Mouse (Mus musculus) limb, embryonic 14.5 days (tissue): Measurements from ENCODE around the gene Fam185a. TPM values are rescaled to one million over a fixed set of nuclear protein-coding genes. Genes with fewer than 3 reads are reported as not detected.
A peak's percentile ranks its signal among the peaks of the same experiment; 100 is the strongest.

ENCODE experiments used
- ATAC-seq: fragments of 200-750 bp; cut with Nextera tagmentation; 2 replicates; pipeline ENCODE4 v1.8.0; 2017; ENCODE audit warnings: low read depth, moderate number of reproducible peaks, moderate TSS enrichment; ENCODE audit not compliant: low FRiP score
- DNase-seq: peaks from one replicate; pipeline ENCODE4 v3.0.0-alpha.2; 2015; ENCODE audit warnings: low spot score
- H3K27ac ChIP-seq: fragments of 300-500 bp; sonication (generic); replicated peaks from 2 replicates; pipeline ENCODE4 v1.5.1; 2014; ENCODE audit warnings: low read depth, mild to moderate bottlenecking, low read length, moderate library complexity, mixed read lengths
- H3K27me3 ChIP-seq: fragments of 300-500 bp; sonication (generic); 2 replicates; pipeline ENCODE4 v1.6.1; 2014; ENCODE audit warnings: low read length, mixed read lengths; ENCODE audit not compliant: control insufficient read depth, insufficient read depth
- H3K36me3 ChIP-seq: fragments of 300-500 bp; sonication (generic); 2 replicates; pipeline ENCODE4 v1.6.1; 2014; ENCODE audit warnings: mild to moderate bottlenecking, low read length, moderate library complexity, mixed read lengths; ENCODE audit not compliant: control insufficient read depth, insufficient read depth
- H3K4me1 ChIP-seq: fragments of 300-500 bp; sonication (generic); 2 replicates; pipeline ENCODE4 v1.6.1; 2014; ENCODE audit warnings: antibody characterized with exemption, low read length, mixed read lengths; ENCODE audit not compliant: control insufficient read depth, insufficient read depth
- H3K4me2 ChIP-seq: fragments of 300-500 bp; sonication (generic); replicated peaks from 2 replicates; pipeline ENCODE4 v1.6.1; 2014; ENCODE audit warnings: low read depth, mild to moderate bottlenecking, low read length, moderate library complexity; ENCODE audit not compliant: severe bottlenecking
- H3K4me3 ChIP-seq: fragments of 300-500 bp; sonication (generic); replicated peaks from 2 replicates; pipeline ENCODE4 v1.5.1; 2014; ENCODE audit warnings: low read length
- H3K9ac ChIP-seq: fragments of 300-500 bp; sonication (generic); 2 replicates; pipeline ENCODE4 v1.6.1; 2014; ENCODE audit warnings: mild to moderate bottlenecking, low read depth, low read length, moderate library complexity; ENCODE audit not compliant: severe bottlenecking
- H3K9me3 ChIP-seq: fragments of 300-500 bp; sonication (generic); 2 replicates; pipeline ENCODE4 v1.6.1; 2016; ENCODE audit warnings: low read length; ENCODE audit not compliant: control insufficient read depth
- POLR2A ChIP-seq: fragments of 200-500 bp; IDR thresholded peaks from 2 replicates; pipeline ENCODE4 v1.8.0; 2012; ENCODE audit warnings: inconsistent platforms, mild to moderate bottlenecking, moderate library complexity, borderline replicate concordance; ENCODE audit not compliant: insufficient read depth, insufficient read length; ENCODE audit errors: extremely low read depth
- WGBS: fragments of 180-500 bp; shearing (Covaris S2); extraction: QIAGEN DNeasy Blood & Tissue Kit; methylation state at CpG from one replicate; pipeline ENCODE4 v1.1.7; 2014; 5-methylcytosine and 5-hydroxymethylcytosine counted together
- polyA plus RNA-seq, 2 experiments: library from polyadenylated mRNA; depleted of rRNA in 1 of 2; stranded (reverse) in 1 of 2; unstranded in 1 of 2; fragments of >200 nt; fragmentation: Nextera tagmentation in 1 of 2; extraction: Ambion mirVana in 1 of 2; gene quantifications; 2 replicates each; pipeline versions ENCODE4 v1.2.1 to v1.2.3; 2012 to 2014

Gene Fam185a
- polyA plus RNA-seq, 2 experiments = 4.4 to 4.9 TPM

DNA sequence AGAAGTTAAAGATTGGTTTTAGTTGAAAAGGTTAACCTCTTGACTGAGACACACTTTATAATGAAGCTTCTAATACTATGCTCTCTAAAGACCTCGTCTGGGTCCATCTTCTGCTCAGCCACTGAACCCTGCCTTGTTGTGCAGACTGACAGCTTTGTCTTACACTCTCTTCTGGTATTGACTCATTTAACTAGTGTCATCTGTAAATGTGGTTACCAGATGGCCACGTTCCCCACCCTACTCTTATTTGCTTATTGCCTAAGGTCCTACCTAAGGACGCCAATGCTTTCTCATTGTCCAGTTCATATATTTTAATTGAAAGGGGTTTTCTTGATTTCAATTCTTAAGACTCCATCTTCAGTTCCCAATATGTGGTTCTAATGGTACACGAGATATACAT, 35.9 kb upstream of the Fam185a start:
- H3K4me1 ChIP-seq = peaks cover under 1% of the 10 kb centered on the region; the same call in 1 of the 2 replicates
- 69% methylated on average over 4 of the region's 4 CpGs for WGBS
- TF ChIP-seq POLR2A = no peak

DNA sequence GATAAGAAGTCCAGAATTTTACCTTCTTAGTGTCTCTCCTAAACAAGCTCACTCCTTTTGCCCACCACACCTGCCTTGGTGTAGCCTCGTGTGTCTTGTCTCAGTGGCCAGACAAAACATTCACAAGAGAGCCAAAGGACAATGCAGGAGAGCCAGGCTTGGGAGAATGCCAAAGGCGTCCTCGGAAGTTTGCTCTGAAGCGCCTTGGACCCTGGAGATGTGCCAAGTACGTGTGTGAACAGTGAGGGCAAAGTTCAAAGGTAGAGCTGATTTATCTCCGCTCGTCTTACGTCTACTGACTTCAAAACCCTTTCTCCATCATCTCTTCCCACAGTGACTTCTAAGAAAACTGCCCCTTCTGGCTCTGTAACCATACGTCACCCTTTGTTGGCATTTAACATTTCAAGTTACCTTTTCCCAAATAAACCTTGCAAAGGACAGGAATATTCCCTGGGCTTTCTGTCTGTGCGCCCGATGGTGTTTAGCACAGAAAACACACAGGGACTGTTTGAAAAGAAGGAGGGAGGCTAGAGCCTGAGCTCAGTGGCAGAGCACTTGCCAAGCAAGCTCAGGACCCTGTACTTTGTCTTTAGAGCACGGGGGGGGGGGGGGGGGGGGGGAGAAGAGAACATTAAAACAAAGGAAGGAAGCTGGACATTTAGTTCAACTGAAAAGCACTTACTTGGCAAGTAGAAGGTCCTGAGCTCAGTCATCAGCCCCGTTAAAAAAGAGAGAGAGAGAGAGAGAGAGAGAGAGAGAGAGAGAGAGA, 33.0 kb upstream of the Fam185a start:
- H3K9ac ChIP-seq = no peak overlapping the region
- no peak for TF ChIP-seq POLR2A
- no peak overlapping the region for H3K4me2 ChIP-seq
- 54% methylated on average over 13 of the region's 13 CpGs for WGBS
- peaks cover 8% of the 10 kb centered on the region for H3K4me1 ChIP-seq
- H3K27ac ChIP-seq = no peak overlapping the region
- DNase-seq (no peak), ATAC-seq (no peak)
- no peaks in the 10 kb centered on the region for H3K9me3 ChIP-seq
- H3K4me3 ChIP-seq = no peak overlapping the region
- no peaks in the 10 kb centered on the region for H3K36me3 ChIP-seq
- H3K27me3 ChIP-seq = no peaks in the 10 kb centered on the region

More for the DNA sequence above, 35.9 kb upstream of the Fam185a start:
- DNase-seq (no peak), ATAC-seq (no peak)
- no peaks in the 10 kb centered on the region for H3K27me3 ChIP-seq
- no peak overlapping the region for H3K4me3 ChIP-seq
- no peaks in the 10 kb centered on the region for H3K36me3 ChIP-seq
- H3K27ac ChIP-seq = no peak overlapping the region
- no peak overlapping the region for H3K9ac ChIP-seq
- H3K9me3 ChIP-seq = no peaks in the 10 kb centered on the region
- H3K4me2 ChIP-seq = no peak overlapping the region

DNA sequence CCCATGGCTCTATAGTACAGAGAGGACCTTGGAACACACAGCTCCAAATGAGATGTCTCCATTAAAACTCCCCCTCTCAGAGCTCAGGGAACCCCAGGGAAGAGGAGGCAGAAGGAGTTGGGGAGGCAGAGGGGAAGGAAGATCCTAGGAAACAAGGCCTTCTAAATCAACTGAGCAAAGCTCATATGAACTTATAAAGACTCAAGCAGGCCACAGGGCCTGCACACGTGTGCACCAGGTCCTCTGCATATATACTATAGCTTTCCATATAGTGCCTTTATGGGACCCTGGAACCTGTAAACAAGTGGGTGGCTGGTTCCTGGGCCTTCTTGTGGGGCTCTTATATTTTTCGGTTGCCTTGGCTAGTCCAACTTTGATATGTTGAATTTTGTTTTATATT, 30.2 kb upstream of the Fam185a start:
- Histone ChIP-seq H3K36me3 (no peaks in the 10 kb centered on the region), H3K27ac (no peak overlapping the region), H3K9ac (no peak overlapping the region), H3K27me3 (no peaks in the 10 kb centered on the region), H3K4me2 (no peak overlapping the region), H3K9me3 (no peaks in the 10 kb centered on the region), H3K4me3 (no peak overlapping the region), H3K4me1 (peaks cover 8% of the 10 kb centered on the region)
- DNase-seq = no peak
- ATAC-seq = no peak
- TF ChIP-seq POLR2A = no peak
- WGBS = 41% methylated on average over 2 of the region's 2 CpGs

DNA sequence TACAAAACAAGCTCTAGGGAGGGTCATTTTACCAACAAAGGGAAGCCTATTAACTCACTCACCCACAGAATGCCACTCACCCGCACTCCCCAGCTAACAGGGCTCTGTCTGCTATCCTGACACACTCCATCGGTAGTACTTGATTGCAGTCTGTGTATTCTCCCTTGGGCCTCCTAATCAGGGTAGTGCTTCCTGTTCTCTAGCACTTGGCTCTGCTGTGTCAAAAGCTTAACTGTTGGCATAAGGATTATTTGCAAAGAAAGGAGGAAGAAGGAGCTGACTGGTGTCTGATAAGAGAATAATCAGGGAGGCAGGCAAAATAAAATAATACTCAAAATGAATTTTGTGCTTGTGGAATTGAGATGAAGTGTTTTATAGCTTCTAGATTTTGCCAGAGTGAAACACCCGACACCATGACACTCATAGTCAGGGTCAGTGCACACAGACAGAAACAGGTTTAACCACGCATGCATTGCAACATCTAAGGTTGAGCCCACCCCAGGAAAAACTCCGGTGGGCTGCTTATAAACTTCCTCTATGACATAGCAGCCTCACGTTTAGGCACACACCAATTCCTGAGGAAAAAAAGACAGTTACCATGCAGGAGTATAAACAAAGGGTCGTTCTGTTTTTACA, 29.4 kb upstream of the Fam185a start:
- TF ChIP-seq POLR2A = no peak
- 28% methylated on average over 7 of the region's 7 CpGs for WGBS
- Histone ChIP-seq H3K27ac (no peak overlapping the region), H3K27me3 (no peaks in the 10 kb centered on the region), H3K4me1 (peaks cover 8% of the 10 kb centered on the region), H3K4me2 (no peak overlapping the region), H3K9ac (no peak overlapping the region), H3K36me3 (no peaks in the 10 kb centered on the region), H3K9me3 (no peaks in the 10 kb centered on the region), H3K4me3 (no peak overlapping the region)
- ATAC-seq (no peak), DNase-seq (peak; percentile 10)

DNA sequence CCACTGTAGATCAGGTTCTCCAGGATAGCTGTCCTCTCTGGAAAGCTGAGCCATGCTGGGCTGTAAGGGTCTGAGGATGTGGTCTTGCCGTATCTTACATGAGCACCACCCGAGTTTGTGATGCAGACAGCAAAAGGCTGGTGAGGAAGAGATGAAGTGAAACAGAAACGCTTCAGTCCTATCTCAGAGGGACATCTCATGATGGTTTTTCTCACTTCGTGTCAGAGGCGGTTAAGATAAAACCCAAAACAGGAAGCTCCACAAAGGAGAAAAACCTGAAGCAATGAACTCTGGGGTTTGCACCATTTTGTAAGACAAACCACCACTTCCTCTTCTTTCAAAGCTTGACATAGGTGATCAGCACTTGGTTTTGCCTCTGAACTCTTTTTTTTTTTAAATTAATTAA, 13.5 kb upstream of the Fam185a start:
- TF ChIP-seq POLR2A = no peak
- Histone ChIP-seq H3K27me3 (no peaks in the 10 kb centered on the region), H3K4me2 (no peak overlapping the region), H3K36me3 (no peaks in the 10 kb centered on the region), H3K9ac (no peak overlapping the region), H3K9me3 (no peaks in the 10 kb centered on the region), H3K4me3 (no peak overlapping the region), H3K4me1 (no peaks in the 10 kb centered on the region), H3K27ac (no peak overlapping the region)
- 87% methylated on average over 5 of the region's 5 CpGs for WGBS
- ATAC-seq (no peak), DNase-seq (no peak)
